Mouse (Mus musculus): Measurements from ENCODE around the gene Oxct1.

DNA sequence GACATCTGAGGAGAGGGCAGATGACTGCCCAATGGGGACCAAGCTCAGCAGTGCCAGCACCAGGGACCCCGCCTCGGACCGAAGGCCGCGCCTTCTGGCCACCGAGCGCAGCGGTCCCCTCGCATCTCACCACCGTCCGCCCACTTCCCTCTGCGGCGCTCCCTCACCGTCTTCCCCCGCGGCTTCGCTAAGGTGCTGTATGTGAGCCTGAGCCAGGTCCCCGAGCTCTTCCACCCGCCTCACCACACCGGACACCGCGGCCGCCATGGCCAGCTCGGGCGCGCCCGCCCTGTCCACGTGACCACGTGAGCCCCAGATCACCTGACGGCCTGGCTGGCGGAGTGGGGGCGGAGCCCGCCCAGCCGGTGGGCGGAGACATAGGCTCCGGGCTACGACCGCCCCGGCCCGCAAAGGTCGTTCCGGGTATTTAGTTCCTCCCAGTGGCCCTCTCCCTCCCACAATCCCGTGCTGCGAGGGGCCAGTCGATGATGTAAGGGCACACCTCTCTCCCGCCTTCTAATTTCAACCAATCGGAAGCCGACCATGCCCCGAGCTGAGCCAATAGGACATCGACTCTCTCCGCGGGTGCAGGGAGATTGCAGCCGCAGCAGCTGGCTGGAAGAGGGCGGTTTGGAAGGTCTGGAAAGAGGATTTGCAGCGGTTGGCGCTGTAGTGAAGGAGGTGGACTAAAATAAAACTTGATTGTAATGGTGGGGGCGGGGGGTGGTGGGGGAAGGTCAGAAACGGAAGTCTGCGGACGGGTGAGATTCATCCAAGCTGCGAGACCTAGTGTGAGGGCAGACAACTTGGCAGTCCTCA is 30.5 kb upstream of the Oxct1 start, which contains the start of gene AW549877:
- TF ChIP-seq CTCF (IDR thresholded peaks at IDR 0.05; ENCODE audit: borderline replicate concordance, insufficient read depth, low read length) (no peak), POLR2A (IDR thresholded peaks at IDR 0.05; ENCODE audit: low read depth, low read length) (peak; percentile 96)

Data from embryonic fibroblast, embryonic 13.5 days (primary cell).